Mouse (Mus musculus): ENCODE data around the gene Flywch2.
A peak's percentile ranks its signal among the peaks of the same experiment; 100 is the strongest.

The Flywch2 gene

GRCm38 (mm10) chr17:23785561-23786471 is at the start of gene Flywch2:
Flywch2 (minus strand) TSS chr17:23786081.
- peak; percentile 84 for DNase-seq

DNA sequence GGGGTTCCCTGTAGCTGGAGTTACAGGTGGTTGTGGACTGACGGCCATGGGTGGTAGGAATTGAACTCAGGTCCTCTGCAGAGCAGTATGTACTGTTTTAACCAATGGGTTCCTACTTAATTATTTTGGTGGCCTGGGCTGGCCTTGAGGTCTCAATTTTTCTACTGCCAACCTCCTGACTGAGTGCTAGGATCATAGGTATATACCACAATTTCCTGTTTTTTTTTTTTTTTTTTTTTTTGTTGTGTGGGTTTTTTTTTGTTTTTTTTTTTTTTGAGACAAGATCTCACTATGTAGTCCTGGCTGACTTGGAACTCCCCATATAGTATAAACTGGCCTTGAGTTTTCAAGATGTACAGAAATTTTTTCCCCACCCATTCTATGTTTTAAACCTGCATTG is 45.3 kb upstream of the Flywch2 start:
- DNase-seq: no peak

- DNase-seq: peak; percentile 89
Measured at GRCm38 (mm10) chr17:23829064-23829619, 43.3 kb upstream of the Flywch2 start, which contains the start of gene Elob. Elob (minus strand) TSS chr17:23829136.

- DNase-seq: no peak
Measured at GRCm38 (mm10) chr17:23828271-23829001, 42.6 kb upstream of the Flywch2 start.

DNA sequence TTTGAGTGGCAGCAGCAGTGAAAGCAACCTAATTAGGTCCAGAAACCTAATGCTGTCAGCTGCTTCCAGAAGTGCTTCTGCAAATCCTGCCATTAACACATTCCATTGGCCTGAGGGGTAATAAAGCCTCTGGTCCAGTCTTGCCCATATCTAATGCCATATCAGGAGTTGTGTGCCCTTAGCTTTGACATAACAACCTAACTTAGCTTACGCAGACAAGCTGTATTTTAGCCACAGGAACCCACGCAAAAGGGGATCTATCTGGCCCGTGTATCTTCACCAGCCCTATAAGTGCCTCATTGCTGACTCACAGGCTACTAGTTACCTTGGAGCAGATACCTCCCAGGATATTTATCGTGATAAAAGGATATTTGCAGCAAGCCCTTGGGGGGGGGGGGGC is 39.7 kb upstream of the Flywch2 start:
- DNase-seq: no peak

DNA sequence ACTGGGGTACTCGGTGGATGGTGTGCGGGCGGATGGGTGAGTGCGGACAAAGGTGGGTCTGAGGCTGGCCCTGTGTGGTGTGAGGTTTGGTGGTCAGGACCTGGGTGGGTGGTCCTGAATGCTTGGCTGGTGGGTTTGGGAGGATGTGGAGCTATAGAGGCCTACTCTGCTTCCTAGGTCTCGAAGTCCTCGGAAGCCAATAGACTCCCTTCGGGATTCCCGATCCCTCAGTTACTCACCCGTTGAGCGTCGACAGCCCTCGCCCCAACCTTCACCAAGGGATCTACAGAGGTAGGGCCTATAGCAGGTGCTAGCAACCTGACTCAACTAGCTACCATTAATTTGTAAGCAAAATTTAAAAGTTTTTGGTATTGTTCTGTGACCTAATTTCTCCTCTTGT is 37.7 kb upstream of the Flywch2 start:
- DNase-seq: no peak

- DNase-seq: no peak
Measured at GRCm38 (mm10) chr17:23823018-23823417, 37.1 kb upstream of the Flywch2 start.

DNA sequence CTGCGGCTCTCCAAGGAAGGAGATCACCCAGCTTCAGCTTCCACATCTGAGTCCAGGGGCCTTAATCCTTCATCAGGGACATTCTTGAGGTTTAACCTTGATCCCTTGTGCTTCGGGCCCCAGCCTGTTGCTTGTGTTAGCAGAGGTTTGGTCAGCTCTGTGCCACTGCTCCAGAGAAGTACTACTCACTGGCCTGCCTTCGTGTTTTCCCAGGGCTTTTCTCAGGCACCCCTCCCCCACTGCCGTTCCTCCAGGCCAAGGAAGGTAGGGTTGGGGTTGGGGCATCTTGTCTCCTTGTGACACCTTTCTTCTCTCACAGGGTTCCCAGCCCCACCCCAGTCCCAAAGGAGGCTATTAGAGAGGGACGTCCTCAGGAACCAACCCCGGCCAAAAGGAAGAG is 36.2 kb upstream of the Flywch2 start:
- no peak for DNase-seq

DNA sequence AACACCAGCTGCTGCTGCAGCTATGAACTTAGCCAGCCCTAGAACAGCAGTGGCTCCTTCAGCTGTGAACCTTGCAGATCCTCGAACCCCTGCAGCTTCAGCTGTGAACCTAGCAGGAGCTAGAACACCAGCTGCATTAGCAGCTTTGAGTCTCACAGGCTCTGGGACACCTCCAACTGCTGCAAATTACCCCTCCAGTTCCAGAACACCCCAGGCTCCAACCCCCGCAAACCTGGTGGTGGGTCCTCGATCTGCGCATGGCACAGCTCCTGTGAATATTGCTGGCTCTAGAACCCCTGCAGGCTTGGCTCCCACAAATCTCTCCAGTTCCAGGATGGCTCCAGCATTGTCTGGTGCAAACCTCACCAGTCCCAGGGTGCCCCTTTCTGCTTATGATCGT is 34.9 kb upstream of the Flywch2 start:
- no peak for DNase-seq

GRCm38 (mm10) chr17:23819235-23819634 is 33.4 kb upstream of the Flywch2 start:
- no peak for DNase-seq

DNA sequence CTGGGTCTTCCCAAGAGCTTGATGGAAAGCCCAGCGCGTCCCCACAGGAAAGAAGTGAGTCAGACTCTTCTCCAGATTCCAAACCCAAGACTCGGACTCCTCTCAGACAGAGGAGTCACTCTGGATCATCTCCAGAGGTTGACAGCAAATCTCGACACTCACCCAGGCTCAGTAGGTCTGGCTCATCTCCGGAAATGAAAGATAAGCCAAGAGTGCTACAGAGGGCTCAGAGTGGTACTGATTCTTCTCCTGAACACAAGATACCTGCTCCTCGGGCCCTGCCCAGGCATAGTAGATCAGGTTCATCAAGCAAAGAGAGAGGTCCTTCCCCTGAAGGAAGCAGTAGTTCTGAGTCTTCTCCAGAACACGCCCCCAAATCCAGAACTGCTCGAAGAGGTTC is 32.7 kb upstream of the Flywch2 start:
- no peak for DNase-seq

GRCm38 (mm10) chr17:23815641-23816040 is 29.8 kb upstream of the Flywch2 start:
- no peak for DNase-seq

GRCm38 (mm10) chr17:23807918-23808317 is 22.0 kb upstream of the Flywch2 start:
- DNase-seq: no peak

GRCm38 (mm10) chr17:23806867-23807266 is 21.0 kb upstream of the Flywch2 start:
- peak; percentile 71 for DNase-seq

DNA sequence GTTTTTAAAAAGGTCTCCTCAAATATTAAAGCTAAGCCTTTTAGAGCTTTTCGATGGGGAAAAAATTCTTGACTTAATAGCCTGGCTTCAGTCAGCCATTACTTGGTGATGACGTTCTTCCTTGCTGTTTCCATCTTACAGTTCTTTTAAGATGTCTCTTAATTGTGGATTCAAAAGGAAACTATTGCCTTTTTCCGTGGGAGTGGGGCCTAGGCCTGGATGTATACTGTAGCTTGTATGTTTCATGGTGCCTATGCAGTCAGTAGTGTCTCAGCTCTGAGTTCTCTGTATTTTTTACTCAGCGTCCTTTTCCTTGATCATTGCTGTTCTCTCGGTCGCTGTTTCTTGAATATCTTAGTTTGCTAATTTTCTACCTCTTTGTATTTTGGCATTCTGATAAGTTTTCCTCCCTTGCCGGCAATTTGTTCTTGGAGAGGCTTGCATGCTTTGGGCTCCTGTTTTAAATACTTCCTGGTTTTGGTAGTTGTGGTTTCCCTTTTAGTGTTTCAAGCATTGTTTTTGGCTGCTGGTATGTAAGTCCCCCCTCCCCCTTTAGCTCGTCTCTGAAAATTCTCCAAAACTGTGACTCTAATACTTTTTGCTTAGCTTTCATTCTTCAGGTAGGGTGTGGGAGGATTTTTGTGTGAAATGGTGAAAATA is 18.7 kb upstream of the Flywch2 start:
- no peak for DNase-seq

- no peak for DNase-seq
Measured at GRCm38 (mm10) chr17:23803366-23804041, 17.6 kb upstream of the Flywch2 start.

GRCm38 (mm10) chr17:23802746-23803365 is 17.0 kb upstream of the Flywch2 start:
- peak; percentile 96 for DNase-seq

DNA sequence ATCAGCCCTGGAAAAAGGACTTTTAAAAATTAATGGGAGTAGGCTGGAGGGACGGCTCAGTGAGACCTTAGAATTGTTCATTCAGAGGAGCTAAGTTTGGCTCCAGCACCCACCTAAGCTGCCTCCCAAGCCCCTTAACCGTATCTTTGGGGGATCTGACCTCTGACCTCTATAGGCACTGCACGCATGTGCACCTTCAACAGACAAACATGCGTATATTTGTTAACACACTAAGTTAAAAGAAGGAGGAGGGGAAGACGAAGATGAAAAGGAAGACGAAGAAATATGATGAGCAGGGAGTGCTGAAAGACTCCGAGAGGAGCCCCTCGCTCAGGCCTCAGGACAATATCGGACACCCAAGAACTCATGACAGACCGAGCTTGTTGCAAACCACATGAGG is 15.7 kb upstream of the Flywch2 start:
- DNase-seq: no peak

DNA sequence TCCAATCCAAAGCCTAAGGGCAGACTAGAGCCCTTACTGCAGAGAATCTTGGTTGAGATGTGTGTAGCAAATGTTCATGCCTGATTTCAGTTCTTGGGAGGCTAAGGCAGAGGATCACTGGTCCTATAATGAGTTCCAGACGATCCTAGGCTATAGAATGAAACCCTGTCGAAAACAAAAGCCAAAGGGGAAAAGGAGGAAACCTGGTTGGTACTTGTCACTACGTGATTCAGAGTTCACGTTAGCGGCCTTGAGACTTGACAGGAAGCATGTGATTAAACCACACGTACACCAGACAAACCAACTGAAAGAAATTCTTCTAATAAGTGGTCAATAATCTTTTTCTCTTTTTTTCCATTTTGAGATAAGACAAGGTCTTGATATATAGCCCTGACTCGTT is 11.4 kb upstream of the Flywch2 start:
- DNase-seq: no peak

DNA sequence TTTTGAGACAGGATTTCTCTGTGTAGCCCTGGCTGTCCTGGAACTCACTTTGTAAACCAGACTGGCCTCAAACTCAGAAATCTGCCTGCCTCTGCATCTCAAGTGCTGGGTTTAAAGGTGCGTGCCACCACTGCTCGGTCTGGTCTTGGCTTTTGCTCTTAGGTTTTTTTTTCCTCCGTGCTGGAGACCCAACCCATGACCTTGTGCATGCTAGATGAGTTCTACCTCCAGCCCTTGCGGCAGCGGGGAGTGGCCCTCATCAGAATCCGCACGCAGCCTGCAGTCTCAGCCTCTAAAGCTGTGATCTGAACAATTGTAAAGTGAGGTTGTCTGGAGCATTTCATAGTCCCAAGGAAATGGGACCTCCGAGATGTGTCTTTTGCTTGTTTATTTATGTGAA is 9.4 kb upstream of the Flywch2 start:
- no peak for DNase-seq

GRCm38 (mm10) chr17:23791079-23791357 is 5.1 kb upstream of the Flywch2 start:
- DNase-seq: no peak
